Mouse (Mus musculus) liver, adult 2 months (tissue): ENCODE data around the gene Sec11a. TPM values are rescaled to one million over a fixed set of nuclear protein-coding genes. Genes with fewer than 3 reads are reported as not detected.
A peak's percentile ranks its signal among the peaks of the same experiment; 100 is the strongest.

Experiments
- DNase-seq: peaks from one replicate; pipeline ENCODE4 v3.0.0-alpha.2; 2011; ENCODE audit warnings: low read depth, low spot score; ENCODE audit errors: extremely low read depth
- H3K27ac ChIP-seq: fragments of 200-500 bp; replicated peaks from 2 replicates; pipeline ENCODE4 v1.5.1; 2012; ENCODE audit warnings: low read depth, mild to moderate bottlenecking, control low read depth, inconsistent platforms, low read length; ENCODE audit not compliant: insufficient read depth
- H3K27me3 ChIP-seq: fragments of 200-500 bp; 2 replicates; pipeline ENCODE4 v1.6.1; 2012; ENCODE audit warnings: mild to moderate bottlenecking, moderate library complexity, low read length, inconsistent platforms; ENCODE audit not compliant: control insufficient read depth, insufficient read depth
- H3K36me3 ChIP-seq: fragments of 200-500 bp; 2 replicates; pipeline ENCODE4 v1.6.1; 2012; ENCODE audit warnings: low read length, inconsistent platforms; ENCODE audit not compliant: control insufficient read depth, insufficient read depth
- H3K4me1 ChIP-seq: fragments of 200-500 bp; 2 replicates; pipeline ENCODE4 v1.6.1; 2011; ENCODE audit warnings: low read length; ENCODE audit not compliant: control insufficient read depth, insufficient read depth
- H3K4me3 ChIP-seq: fragments of 200-500 bp; 2 replicates; pipeline ENCODE4 v1.5.1; 2011; ENCODE audit warnings: low read depth, mild to moderate bottlenecking, control low read depth, low read length, moderate library complexity; ENCODE audit not compliant: insufficient read depth
- H3K79me2 ChIP-seq: fragments of 200-500 bp; 2 replicates; pipeline ENCODE4 v1.6.1; 2012; ENCODE audit warnings: inconsistent platforms, mild to moderate bottlenecking, low read length, moderate library complexity; ENCODE audit not compliant: control insufficient read depth, insufficient read depth
- H3K9ac ChIP-seq: fragments of 200-500 bp; 2 replicates; pipeline ENCODE4 v1.6.1; 2012; ENCODE audit warnings: low read depth, mild to moderate bottlenecking, control low read depth, inconsistent platforms, low read length
- CTCF ChIP-seq: fragments of 200-500 bp; IDR thresholded peaks from 2 replicates; pipeline ENCODE4 v1.5.1; 2011; ENCODE audit warnings: low read depth, low read length, control low read depth
- POLR2A ChIP-seq: fragments of 200-500 bp; IDR thresholded peaks from 2 replicates; pipeline ENCODE4 v1.6.1; 2011; ENCODE audit warnings: low read length, control low read depth; ENCODE audit not compliant: insufficient read depth; ENCODE audit errors: extremely low read depth
- WGBS: fragments of 180-500 bp; shearing (Covaris S2); methylation state at CpG from one replicate; pipeline ENCODE4 v1.1.7; 2018; 5-methylcytosine and 5-hydroxymethylcytosine counted together
- polyA plus RNA-seq: library from polyadenylated mRNA; depleted of rRNA; stranded (reverse); fragments of >200 nt; gene quantifications from 2 replicates; pipeline ENCODE4 v1.2.3, GENCODE M21; 2012
- total RNA-seq: library from RNA; depleted of rRNA; stranded (reverse); fragments of >200 nt; gene quantifications from 2 replicates; pipeline ENCODE4 v1.2.3, GENCODE M21; 2014

Sec11a gene
- total and polyA plus RNA-seq, 2 experiments: 64.6 to 103 TPM

DNA sequence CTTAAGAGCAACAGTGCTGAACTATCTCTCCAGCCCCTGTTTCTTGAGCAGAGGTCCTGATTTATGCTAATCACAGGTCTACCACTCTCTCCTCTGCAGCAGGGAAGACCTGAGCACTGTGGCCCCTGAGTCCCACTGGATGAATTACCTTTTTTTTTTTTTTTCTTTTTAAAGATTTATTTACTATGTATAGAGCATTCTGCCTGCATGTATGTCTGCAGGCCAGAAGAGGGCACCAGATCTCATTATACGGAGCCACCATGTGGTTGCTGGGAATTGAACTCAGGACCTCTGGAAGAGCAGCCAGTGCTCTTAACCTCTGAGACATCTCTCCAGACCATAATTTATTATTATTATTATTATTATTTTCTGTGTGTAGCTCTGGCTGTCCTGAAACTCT is 61.9 kb downstream of the Sec11a start:
- 35% methylated on average over 1 of the region's 1 CpGs for WGBS
- Histone ChIP-seq H3K79me2 (no peaks in the 10 kb centered on the region), H3K9ac (no peak overlapping the region), H3K4me3 (no peak overlapping the region), H3K36me3 (no peaks in the 10 kb centered on the region), H3K27ac (no peak overlapping the region), H3K4me1 (no peaks in the 10 kb centered on the region; the same call in 1 of the 2 replicates), H3K27me3 (no peaks in the 10 kb centered on the region)
- TF ChIP-seq CTCF (peak; percentile 40), POLR2A (no peak)
- DNase-seq: peak; percentile 20

DNA sequence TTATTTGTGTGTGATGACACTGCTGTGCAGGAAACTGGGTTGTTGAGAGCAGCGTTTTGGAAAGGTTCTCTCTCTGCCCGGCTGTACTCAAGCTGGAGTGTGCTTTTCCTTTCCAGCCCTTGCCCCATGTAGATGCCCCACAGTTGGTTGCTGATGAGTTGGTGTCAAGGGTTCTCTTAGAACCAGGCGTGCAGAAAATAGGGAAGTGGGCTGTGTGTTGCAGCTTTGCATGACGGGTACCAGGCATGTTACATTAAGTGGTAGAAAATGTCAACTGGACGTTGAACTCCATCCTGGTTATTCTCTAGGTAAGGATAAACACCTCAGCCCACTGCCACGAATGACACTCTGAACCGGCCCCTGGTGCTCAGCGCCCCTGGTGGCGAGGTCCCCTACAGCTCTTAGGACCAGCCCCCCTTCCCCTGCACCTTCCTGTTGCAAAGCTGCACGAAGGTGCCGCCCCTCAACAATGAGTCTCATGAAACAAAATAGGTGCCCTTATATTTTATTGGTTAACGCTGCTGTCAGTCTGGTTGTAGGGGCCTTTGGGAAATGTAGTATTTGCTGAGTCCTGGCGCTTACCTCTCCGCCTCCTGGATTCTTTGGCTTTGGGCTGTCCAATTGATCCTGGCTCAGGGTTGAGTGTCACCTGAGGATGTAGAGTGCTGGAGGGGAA is 64.6 kb downstream of the Sec11a start:
- peak; percentile 100 for DNase-seq
- peak overlapping the region; percentile 30 for H3K9ac ChIP-seq
- peak overlapping the region; percentile 20 for H3K4me3 ChIP-seq
- peak overlapping the region; percentile 46 for H3K27ac ChIP-seq
- TF ChIP-seq POLR2A (no peak), CTCF (peak; percentile 69)
- H3K4me1 ChIP-seq: no peaks in the 10 kb centered on the region
- H3K79me2 ChIP-seq: no peaks in the 10 kb centered on the region
- no peaks in the 10 kb centered on the region for H3K36me3 ChIP-seq
- 5% methylated on average over 14 of the region's 14 CpGs for WGBS
- H3K27me3 ChIP-seq: no peaks in the 10 kb centered on the region

DNA sequence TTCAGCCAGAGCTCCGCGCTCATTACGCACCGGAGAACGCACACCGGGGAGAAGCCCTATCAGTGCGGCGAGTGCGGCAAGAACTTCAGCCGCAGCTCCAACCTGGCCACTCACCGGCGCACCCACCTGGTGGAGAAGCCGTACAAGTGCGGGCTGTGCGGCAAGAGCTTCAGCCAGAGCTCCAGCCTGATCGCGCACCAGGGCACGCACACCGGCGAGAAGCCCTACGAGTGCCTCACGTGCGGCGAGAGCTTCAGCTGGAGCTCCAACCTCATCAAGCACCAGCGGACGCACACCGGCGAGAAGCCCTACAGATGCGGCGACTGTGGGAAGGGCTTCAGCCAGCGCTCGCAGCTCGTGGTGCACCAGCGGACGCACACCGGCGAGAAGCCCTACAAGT is 71.9 kb downstream of the Sec11a start:
- no peak for TF ChIP-seq POLR2A
- TF ChIP-seq CTCF: no peak
- no peak overlapping the region for H3K4me3 ChIP-seq
- no peaks in the 10 kb centered on the region for H3K79me2 ChIP-seq
- WGBS: 92% methylated on average over 37 of the region's 37 CpGs
- no peak overlapping the region for H3K27ac ChIP-seq
- H3K36me3 ChIP-seq: peaks cover 12% of the 10 kb centered on the region
- no peak overlapping the region for H3K9ac ChIP-seq
- H3K27me3 ChIP-seq: no peaks in the 10 kb centered on the region
- H3K4me1 ChIP-seq: peaks cover 5% of the 10 kb centered on the region
- no peak for DNase-seq

DNA sequence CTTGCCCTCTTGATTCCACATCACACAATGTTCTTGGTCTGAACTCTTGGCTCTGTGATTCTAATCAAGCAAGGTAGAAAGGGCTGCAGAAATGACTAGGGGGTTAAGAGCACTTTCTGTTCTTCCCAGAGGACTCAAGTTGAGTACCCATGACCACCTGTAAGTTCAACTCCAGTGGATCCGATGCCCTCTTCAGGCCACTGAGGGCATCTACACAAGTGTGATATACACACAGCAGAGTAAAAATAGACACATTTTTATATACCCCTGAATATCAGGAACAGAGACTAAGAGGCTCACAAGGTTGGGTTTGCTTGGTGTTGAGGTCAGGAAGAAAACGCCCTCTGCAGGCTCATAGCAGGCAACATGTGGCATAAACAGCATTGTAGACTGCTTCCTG is 73.9 kb downstream of the Sec11a start:
- Histone ChIP-seq H3K9ac (no peak overlapping the region), H3K27me3 (no peaks in the 10 kb centered on the region), H3K4me1 (peaks cover 5% of the 10 kb centered on the region), H3K27ac (peak overlapping the region; percentile 50; the same call in 1 of the 2 replicates), H3K4me3 (no peak overlapping the region), H3K79me2 (no peaks in the 10 kb centered on the region; the same call in 1 of the 2 replicates), H3K36me3 (peaks cover 14% of the 10 kb centered on the region)
- 95% methylated on average over 2 of the region's 2 CpGs for WGBS
- no peak for DNase-seq
- TF ChIP-seq POLR2A: no peak
- no peak for TF ChIP-seq CTCF

DNA sequence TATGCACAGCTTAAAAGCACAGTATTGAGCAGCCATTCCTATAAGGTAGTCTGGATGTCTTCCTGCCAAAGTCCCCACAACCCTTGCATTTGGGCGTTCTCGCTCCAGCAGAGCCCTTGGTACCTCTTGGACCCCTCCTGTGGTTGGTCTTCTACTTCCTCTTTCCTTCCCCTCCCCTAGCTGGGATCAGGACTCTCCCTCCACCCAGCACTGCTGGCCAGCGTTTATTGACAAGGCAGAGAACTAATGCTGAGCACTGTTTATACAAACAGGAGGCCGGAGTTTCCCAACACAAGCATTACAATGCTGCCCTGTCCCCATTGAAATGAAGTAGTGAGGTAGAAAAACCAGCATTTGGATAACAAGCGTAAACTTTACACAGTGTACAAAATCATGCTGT is 74.5 kb downstream of the Sec11a start:
- peak; percentile 69 for DNase-seq
- WGBS: 49% methylated on average over 5 of the region's 5 CpGs
- H3K4me3 ChIP-seq: no peak overlapping the region
- peaks cover 17% of the 10 kb centered on the region for H3K36me3 ChIP-seq
- TF ChIP-seq CTCF (no peak), POLR2A (no peak)
- peak overlapping the region; percentile 60 for H3K27ac ChIP-seq
- H3K9ac ChIP-seq: no peak overlapping the region
- peaks cover 5% of the 10 kb centered on the region for H3K4me1 ChIP-seq
- H3K79me2 ChIP-seq: no peaks in the 10 kb centered on the region; the same call in 1 of the 2 replicates
- H3K27me3 ChIP-seq: no peaks in the 10 kb centered on the region

DNA sequence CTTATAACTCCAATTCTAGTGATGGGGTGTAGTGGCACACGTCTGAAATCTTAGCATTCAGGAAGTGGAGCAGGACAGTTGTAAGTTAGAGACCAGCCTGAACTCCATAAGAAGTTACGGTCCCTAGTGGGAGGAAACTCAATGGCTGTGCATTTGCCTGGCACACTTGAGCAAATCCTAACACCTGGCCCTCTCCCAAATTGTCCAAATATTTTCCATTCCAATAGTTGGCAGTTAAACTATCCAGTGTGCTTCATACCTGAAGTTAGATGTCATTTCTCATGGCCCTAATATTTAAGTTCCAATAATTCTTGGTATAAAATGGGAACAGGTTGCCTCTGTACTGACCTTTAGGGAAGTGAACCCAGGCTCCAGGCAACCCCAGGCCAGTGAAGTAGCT is 78.9 kb downstream of the Sec11a start:
- Histone ChIP-seq H3K9ac (no peak overlapping the region), H3K27ac (no peak overlapping the region), H3K36me3 (peaks cover 7% of the 10 kb centered on the region), H3K4me1 (peaks cover 16% of the 10 kb centered on the region), H3K4me3 (no peak overlapping the region), H3K79me2 (no peaks in the 10 kb centered on the region; the same call in 1 of the 2 replicates), H3K27me3 (no peaks in the 10 kb centered on the region)
- WGBS: 84% methylated on average over 2 of the region's 2 CpGs
- peak; percentile 29 for DNase-seq
- no peak for TF ChIP-seq POLR2A
- no peak for TF ChIP-seq CTCF
